Mouse (Mus musculus) spleen, embryonic (tissue): ENCODE data around the gene Bcl11a.

Source experiments
- CTCF ChIA-PET: fragments of 350-600 bp; sonication (Branson Sonifier 250); formaldehyde crosslinking; loops from one replicate; lab custom pipeline; 2022; lab: Charles Lee

The Bcl11a gene

DNA sequence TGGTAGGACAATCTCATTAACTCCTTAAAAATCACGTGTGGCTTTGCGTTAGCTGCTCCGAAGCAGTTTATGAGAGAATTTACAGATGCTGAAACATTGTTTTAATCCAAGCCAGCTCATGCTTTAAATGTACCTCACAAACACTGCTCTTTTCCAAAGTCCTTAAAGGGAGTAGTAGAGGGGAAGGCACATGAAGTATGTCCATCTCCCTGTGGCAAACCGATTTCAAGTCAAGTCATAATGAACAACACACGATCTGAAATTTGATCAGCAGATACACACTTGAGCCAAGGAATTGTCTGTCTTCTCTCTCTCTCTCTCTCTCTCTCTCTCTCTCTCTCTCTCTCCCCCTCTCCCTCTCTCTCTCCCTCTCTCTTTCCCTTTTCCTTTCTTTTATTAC, 20.2 kb downstream of the Bcl11a start:
- CTCF ChIA-PET: interaction anchor here (0.6 to 1.0 kb wide), 2 partner anchors 11 to 36 kb away, joined by 4 to 18 read pairs; no protein-coding TSS in a partner anchor

DNA sequence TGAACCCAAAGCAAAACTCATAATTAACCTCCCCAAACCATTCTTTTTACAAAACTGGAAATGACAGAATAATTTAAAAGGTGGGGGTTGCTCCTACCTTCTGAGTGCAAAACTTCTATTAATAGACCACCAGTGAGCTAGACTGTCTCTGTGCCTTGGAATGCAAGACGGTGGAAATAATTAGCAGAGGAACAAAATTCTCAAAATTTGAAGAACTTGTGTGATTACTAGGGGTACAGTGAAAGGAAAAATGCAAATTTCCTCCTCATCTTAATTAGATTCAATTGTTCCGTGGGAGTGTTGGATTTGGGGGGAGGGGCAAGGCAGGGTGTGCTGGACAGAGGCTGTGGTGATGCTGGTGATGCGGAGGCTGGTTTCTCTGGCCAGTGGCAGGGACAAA, 20.8 kb downstream of the Bcl11a start:
- CTCF ChIA-PET: interaction anchor here (0.6 to 1.0 kb wide), 3 partner anchors 10 to 36 kb away, joined by 4 to 18 read pairs (median 5); no protein-coding TSS in a partner anchor

DNA sequence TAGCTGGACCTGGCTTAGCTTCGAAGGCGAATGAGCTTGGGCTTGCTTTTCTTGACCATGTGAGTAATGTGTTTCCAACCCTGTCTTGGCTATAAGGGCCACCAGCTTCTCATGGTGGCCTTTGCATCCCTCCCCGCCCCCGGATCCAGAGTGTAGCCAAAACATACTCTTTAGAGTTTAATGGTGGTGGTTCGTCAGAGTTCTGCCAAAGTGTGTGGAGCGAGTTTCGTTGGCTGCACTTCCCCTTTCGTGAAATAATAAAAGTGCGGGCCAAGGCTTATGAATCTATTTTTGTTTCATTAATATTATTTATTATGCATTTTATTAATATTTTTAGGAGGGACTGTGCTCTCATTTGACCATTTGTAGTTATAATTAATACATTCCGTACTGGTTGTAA, 21.4 kb downstream of the Bcl11a start:
- CTCF ChIA-PET: interaction anchor here (0.5 to 0.7 kb wide), 2 partner anchors 11 to 112 kb away, joined by 3 to 5 read pairs; no protein-coding TSS in a partner anchor

- CTCF ChIA-PET: interaction anchor here (1.5 kb wide), 1 partner anchor 16 kb away, joined by 5 read pairs; no protein-coding TSS in a partner anchor
Observed at GRCm38 (mm10) chr11:24099886-24100293, 22.0 kb downstream of the Bcl11a start.

DNA sequence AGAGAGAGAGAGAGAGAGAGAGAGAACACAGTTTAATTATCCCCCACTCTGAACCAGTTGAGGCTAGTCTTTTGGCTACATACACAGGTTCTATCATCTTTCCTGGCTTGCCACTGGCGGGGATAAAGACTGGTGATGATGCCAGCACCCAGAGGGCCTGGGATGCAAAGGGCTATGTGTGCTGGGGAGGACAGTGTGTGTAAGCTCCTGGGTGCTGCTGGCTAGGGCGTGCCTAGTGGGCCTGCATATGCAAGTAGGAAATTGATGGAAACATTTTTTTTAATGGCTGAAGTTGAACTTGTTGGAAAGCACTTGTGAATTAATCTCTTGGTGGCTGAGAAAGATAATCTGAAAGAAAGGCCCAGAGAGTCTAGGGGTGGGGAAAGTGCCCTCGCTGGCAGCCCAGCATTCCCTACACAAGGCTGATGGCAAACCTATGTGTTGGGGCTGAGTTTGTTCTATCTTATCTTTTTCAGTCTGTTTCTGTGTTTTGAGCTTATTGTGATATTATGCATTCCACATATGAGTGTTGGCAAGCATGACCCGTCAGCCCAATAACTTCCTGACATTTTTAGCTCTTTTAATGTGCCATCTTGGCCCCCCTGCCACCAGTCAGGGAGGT, 22.7 kb downstream of the Bcl11a start:
- CTCF ChIA-PET: interaction anchor here (1.5 kb wide), 1 partner anchor 17 kb away, joined by 5 read pairs; no protein-coding TSS in a partner anchor

- CTCF ChIA-PET: interaction anchor here (0.7 kb wide), 1 partner anchor 21 kb away, joined by 7 read pairs; no protein-coding TSS in a partner anchor
Observed at GRCm38 (mm10) chr11:24101625-24102024, 23.8 kb downstream of the Bcl11a start.

GRCm38 (mm10) chr11:24102372-24102771, 24.5 kb downstream of the Bcl11a start:
- CTCF ChIA-PET: interaction anchor here (0.6 to 1.1 kb wide), 4 partner anchors 20 to 1759 kb away, joined by 3 to 7 read pairs (median 4); no protein-coding TSS in a partner anchor

- CTCF ChIA-PET: interaction anchor here (1.1 kb wide), 1 partner anchor 76 kb away, joined by 3 read pairs; no protein-coding TSS in a partner anchor
Observed at GRCm38 (mm10) chr11:24103128-24103742, 25.4 kb downstream of the Bcl11a start.

DNA sequence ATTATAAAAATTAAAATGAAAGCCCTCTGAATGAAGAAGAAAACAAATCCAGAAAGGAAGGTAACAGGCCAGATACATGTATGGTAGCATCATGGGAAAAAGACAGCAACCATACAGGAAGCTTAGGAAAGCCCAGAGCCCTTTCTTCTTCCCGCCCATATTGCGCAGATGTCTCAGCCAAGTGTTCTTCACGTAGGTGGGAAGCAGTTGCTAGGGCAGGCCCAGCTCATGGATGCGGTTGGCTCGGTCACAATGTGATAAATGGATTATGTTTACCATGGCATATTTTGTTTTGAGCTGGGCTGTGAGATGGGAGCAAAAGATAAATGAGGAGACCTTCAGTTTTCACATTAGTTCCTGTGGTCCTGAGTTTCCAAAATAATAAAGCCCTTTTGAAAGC, 29.6 kb downstream of the Bcl11a start:
- CTCF ChIA-PET: no interaction called here

GRCm38 (mm10) chr11:24108974-24109373, 31.1 kb downstream of the Bcl11a start:
- CTCF ChIA-PET: no interaction called here

- CTCF ChIA-PET: no interaction called here
Observed at GRCm38 (mm10) chr11:24109388-24109787, 31.5 kb downstream of the Bcl11a start.

GRCm38 (mm10) chr11:24110113-24110512, 32.3 kb downstream of the Bcl11a start:
- CTCF ChIA-PET: no interaction called here

GRCm38 (mm10) chr11:24111720-24112119, 33.9 kb downstream of the Bcl11a start:
- CTCF ChIA-PET: interaction anchor here (0.8 kb wide), 1 partner anchor 17 kb away, joined by 5 read pairs; no protein-coding TSS in a partner anchor

GRCm38 (mm10) chr11:24115017-24115752, 37.3 kb downstream of the Bcl11a start:
- CTCF ChIA-PET: no interaction called here

DNA sequence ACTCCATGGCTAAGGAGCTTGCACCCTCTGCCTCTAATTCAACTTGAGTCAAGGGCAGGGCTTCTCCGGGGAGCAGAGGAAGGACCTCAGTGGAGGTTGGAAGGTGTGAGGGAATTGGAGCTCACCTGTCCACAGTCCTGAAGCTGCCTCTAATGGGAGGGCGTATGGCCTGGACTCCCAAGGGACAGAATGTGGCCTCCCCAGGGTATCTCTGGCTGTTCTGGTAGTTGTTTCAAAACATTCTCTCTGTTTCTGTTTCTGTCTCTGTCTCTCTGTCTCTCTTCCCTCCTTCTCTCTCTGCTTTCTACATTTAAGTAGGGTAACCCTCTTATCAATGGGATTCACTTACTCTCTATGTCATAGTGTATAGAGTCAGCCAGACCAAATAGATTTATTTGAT, 38.2 kb downstream of the Bcl11a start:
- CTCF ChIA-PET: no interaction called here

DNA sequence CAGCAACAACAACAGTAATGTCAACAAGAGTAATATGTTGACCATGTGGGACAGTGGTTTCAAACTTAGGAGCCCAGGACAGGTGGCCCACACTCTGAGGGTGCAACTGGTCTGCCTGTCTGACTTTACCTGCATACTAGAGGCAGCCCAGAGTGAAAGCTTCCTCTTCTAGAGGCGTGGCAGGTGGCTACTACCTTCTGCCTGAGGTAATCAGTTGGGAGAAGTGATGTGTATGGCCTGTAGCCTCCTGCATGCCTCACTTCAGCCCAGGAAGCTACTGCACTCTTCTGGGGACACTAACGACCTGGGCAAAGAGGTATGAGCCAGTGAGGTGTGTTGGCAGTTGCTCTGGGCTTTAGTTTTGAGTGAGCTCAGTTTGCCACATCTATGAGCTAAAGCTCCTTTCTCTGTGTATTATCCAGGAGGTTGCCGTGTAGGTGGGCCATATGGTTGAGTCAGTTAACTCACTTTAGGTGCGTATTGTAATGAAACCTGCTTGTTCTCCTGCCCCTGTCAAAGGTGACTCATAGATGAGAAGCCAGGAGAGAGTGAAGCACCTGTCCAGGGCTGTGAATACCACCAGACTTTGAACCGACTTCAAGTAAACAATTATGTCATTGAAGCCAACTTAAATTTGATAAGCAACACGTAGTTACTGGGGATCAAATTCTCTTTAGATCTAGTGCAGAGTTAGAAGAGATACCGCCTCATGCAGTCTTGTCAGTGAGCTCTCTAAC, 38.9 kb downstream of the Bcl11a start:
- CTCF ChIA-PET: interaction anchor here (0.5 kb wide), 1 partner anchor 133 kb away, joined by 3 read pairs; no protein-coding TSS in a partner anchor

DNA sequence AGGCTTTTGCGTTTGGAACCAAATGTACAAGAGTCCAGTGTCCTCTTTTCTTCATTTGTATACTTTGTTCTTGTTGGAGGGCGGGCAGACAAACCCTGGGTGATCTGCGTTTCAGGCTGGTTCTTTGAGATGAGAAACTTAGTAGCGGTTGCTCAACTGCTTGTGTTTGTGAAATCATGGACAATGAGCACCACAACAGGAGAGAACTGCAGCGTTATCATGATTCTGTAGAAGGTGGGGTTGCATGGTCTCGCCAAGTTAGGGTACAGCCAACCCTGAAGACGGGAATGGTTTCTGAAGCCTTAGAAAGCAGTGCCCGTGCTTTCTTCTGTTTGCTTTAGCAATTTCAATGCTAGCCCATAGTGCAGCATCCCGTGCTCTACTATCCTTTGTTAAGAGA, 43.3 kb downstream of the Bcl11a start:
- CTCF ChIA-PET: interaction anchor here (0.5 kb wide), 1 partner anchor 397 kb away, joined by 3 read pairs; no protein-coding TSS in a partner anchor

DNA sequence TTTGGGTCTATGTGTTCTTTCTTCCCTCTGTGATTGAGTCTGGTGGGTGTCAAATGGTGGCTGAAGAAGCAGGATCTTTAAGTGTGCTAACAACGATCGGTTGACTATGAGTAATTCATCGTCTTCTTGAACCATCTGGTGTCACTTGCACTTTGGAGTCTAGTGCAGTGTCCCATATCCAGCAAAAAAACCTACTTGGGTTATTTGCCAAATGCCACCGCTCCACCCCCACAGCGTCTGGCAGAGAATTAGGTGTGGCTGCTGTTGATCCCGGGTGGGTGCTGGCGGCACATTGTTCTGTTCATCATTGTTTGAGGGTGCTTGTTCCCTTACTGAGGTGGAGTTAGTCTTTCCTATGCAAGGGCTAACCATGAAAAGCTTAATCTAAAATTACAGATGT, 45.0 kb downstream of the Bcl11a start:
- CTCF ChIA-PET: interaction anchor here (0.5 kb wide), 3 partner anchors 10 to 1283 kb away, joined by 4 to 9 read pairs (median 7); no protein-coding TSS in a partner anchor

GRCm38 (mm10) chr11:24123991-24124390, 46.1 kb downstream of the Bcl11a start:
- CTCF ChIA-PET: no interaction called here

DNA sequence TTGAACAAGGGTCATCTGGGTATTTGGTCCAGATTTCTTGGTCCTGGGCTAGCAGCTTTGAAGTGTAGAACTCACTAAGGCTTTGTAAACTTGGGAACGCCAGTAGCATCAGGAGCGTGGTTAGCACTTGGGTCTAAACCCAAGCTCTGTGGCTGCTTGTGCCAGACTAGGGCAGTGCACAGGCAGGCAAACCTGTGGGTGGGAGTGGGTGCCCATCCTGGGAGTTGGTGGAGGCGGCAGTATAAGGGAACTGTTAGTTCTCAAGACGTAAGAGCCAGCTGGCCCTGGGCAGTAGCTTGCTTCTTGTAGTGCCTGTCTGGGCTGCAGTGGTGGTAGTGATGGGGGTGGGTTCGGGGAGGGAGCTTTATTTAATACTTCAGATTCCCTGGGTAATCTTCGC, 47.2 kb downstream of the Bcl11a start:
- CTCF ChIA-PET: interaction anchor here (0.5 kb wide), 1 partner anchor 325 kb away, joined by 4 read pairs; no protein-coding TSS in a partner anchor

DNA sequence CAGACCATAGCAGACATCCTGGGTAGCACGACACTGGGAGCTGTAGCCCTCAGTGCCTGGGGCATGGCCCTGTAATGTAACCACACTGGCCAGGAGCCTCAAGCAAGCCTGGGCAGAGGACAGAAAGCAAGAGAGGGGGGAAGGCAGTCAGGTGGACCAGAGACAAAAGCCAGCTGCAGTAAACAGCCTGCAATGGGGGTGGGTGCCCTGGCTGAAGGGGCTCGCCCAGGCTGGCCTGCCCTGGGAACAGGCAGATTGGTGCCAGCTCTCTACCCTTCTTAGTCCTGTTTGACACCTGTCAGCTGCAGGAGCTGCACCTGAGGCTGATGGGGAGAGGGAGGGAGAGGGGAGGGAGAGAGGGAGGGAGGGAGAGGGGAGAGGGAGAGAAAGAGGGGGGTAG, 50.1 kb downstream of the Bcl11a start:
- CTCF ChIA-PET: interaction anchor here (0.7 kb wide), 1 partner anchor 357 kb away, joined by 5 read pairs; the partner anchor contains the start of gene Rel
